Comparison of ENCODE assay signal across 32 mouse cellular contexts in the genomic region with DNA sequence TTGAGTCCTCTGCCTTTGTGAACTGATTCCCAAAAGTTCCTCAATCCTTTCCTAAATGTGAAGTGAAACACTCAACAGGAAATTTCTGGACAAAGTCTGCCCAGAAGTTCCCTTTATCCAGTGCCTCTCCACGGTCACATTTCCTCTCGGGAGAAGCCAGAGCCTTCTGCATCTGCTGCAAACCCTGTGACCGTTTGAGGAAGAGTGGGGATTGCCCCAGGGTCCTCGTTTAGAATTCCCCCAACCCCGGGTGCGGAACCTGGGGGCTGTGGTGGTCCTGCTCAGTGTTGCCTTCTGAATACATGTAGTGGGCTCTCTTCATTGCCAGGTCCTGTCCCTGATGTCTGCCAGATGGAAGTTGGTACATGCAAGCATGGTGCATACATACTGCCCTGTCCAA.
A peak's percentile ranks its signal among the peaks of the same experiment; 100 is the strongest.
DNase-seq lines count a peak whose midpoint lies in the region; ATAC-seq and TF ChIP-seq lines count a peak whose summit lies in the region.
"Had no signal": no experiment of that assay in that cellular context is flagged by ENCODE, and none has a peak within 500 bp of the region (broad histone marks: within the 10 kb centered on the region; RNA-seq: fewer than 3 reads in every experiment).

No protein-coding gene starts in this region.

- no peak for DNase-seq in thymus, adult 2 months
- DNase-seq in thymus, postnatal 10 days (ENCODE audit: low spot score in 2 of 2) = no peak
- no peak for DNase-seq in frontal cortex, postnatal 10 days (ENCODE audit: low spot score in 2 of 2)
- no peak for DNase-seq in left cerebral cortex, postnatal 14 days (ENCODE audit: low spot score in 2 of 2)
- DNase-seq: adrenal gland, postnatal 14 days; cerebellum, adult 18-20 months; cerebellum, postnatal 14 days; gastrocnemius, postnatal 14 days; heart, adult 2 months; heart, postnatal 4 days; kidney, adult 9 months; kidney, postnatal 10 days; layer of hippocampus, postnatal 36 days; liver, embryonic 13.5 days; lung, embryonic 14.5 days; lung, postnatal 14 days; right cerebral cortex, adult 18-20 months had no signal

- peak overlapping the region; percentile 88 for H3K27ac ChIP-seq in thymus, adult 2 months (ENCODE audit: control insufficient read depth, insufficient read depth, low read length)
- H3K27ac ChIP-seq: embryonic facial prominence, embryonic 10.5 days; embryonic facial prominence, embryonic 15.5 days; forebrain, embryonic 13.5 days; heart, adult 2 months; hindbrain, embryonic 13.5 days; limb, embryonic 12.5 days; liver, embryonic 13.5 days; neural tube, embryonic 12.5 days; stomach, embryonic 15.5 days had no signal

- TF ChIP-seq CTCF in thymus, adult 2 months (IDR thresholded peaks at IDR 0.05; ENCODE audit: borderline replicate concordance, control insufficient read depth, extremely low read depth, insufficient read depth, low read length, poor library complexity) = no peak

- H3K4me1 ChIP-seq in thymus, adult 2 months (replicated peaks; ENCODE audit: control insufficient read depth, insufficient read depth, low read length) = peaks cover 11% of the 10 kb centered on the region
- H3K4me1 ChIP-seq: embryonic facial prominence, embryonic 10.5 days; embryonic facial prominence, embryonic 15.5 days; forebrain, embryonic 13.5 days; heart, embryonic 12.5 days; limb, embryonic 12.5 days; neural tube, embryonic 12.5 days; stomach, embryonic 15.5 days had no signal

- H3K36me3 ChIP-seq in thymus, adult 2 months (ENCODE audit: control insufficient read depth, insufficient read depth, low read length) = no peaks in the 10 kb centered on the region
- H3K36me3 ChIP-seq: embryonic facial prominence, embryonic 10.5 days; embryonic facial prominence, embryonic 15.5 days; G1E; heart, embryonic 12.5 days; hindbrain, embryonic 13.5 days; limb, embryonic 12.5 days; liver, embryonic 13.5 days; neural tube, embryonic 12.5 days; stomach, embryonic 15.5 days had no signal

- intact Hi-C loops in left cerebral cortex, postnatal 14 days (cut with DNase I) = no loop called here

- TF ChIP-seq POLR2A in thymus, adult 2 months (IDR thresholded peaks at IDR 0.05; ENCODE audit: control insufficient read depth, extremely low read depth, insufficient read depth, low read length, poor library complexity) = no peak

- no peaks in the 10 kb centered on the region for H3K27me3 ChIP-seq in thymus, adult 2 months (ENCODE audit: control insufficient read depth, insufficient read depth, low read length)
- H3K27me3 ChIP-seq: embryonic facial prominence, embryonic 15.5 days; forebrain, embryonic 13.5 days; heart, embryonic 12.5 days; hindbrain, embryonic 13.5 days; limb, embryonic 12.5 days; liver, embryonic 13.5 days; neural tube, embryonic 12.5 days; stomach, embryonic 15.5 days had no signal

- 35% methylated on average over 6 of the region's 6 CpGs for WGBS in thymus, adult 2 months

- ATAC-seq in activated CD4-positive, CD25-positive, alpha-beta regulatory T cell, adult 4 months = peak; percentile 18
- peak; percentile 19; the same call in 1 of the 2 replicates for ATAC-seq in common myeloid progenitor, adult 5-6 weeks (replicated peaks; ENCODE audit: low read depth, poor library complexity, severe bottlenecking)
- peak; percentile 30; the same call in 1 of the 2 replicates for ATAC-seq in megakaryocyte progenitor cell, adult 5-6 weeks (replicated peaks; ENCODE audit: poor library complexity)
- ATAC-seq: forebrain, embryonic 13.5 days; intestine, postnatal 0 days; midbrain, embryonic 16.5 days had no signal

- H3K4me3 ChIP-seq in thymus, adult 2 months (ENCODE audit: control insufficient read depth, insufficient read depth, low read length) = no peak overlapping the region; the same call in 1 of the 2 replicates
- H3K4me3 ChIP-seq: embryonic facial prominence, embryonic 10.5 days; embryonic facial prominence, embryonic 15.5 days; forebrain, embryonic 13.5 days; heart, adult 2 months; heart, embryonic 12.5 days; hindbrain, embryonic 13.5 days; limb, embryonic 12.5 days; liver, embryonic 13.5 days; myocyte; neural tube, embryonic 12.5 days; stomach, embryonic 15.5 days had no signal
